Mouse (Mus musculus) thymus, postnatal 4 days (tissue): ENCODE results near the gene Zfp458.
A peak's percentile ranks its signal among the peaks of the same experiment; 100 is the strongest.
"Not testable (repeated sequence)": the region's sequence is repeated elsewhere in the genome, so short reads cannot be mapped to it uniquely, and the experiment has no call there.

ENCODE experiments used
- DNase-seq: peaks from one replicate; pipeline ENCODE4 v3.0.0; 2021

The Zfp458 gene

DNA sequence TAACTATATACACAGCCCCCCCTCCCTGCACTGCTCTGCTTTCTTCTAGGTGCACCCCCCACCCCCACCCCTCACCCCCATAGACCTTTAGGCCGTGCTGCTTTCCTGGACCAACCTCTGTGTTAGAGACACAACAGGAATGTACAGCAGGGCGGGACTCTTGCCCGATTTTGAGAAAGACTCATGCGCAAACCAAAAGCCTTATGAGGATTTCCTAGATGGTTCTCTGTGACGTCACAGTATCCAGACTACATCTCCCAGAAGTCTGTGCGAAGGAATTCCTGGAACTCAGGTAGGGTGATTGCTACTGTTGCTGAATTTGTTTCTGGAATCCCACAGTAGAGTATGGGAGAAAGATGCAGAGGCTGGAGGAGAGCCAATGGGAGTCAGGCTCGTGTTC, at the start of gene Zfp458:
Gene Zfp458 (minus strand): TSS at position 153 of the 400 bp plus-strand sequence.
- no peak for DNase-seq

DNA sequence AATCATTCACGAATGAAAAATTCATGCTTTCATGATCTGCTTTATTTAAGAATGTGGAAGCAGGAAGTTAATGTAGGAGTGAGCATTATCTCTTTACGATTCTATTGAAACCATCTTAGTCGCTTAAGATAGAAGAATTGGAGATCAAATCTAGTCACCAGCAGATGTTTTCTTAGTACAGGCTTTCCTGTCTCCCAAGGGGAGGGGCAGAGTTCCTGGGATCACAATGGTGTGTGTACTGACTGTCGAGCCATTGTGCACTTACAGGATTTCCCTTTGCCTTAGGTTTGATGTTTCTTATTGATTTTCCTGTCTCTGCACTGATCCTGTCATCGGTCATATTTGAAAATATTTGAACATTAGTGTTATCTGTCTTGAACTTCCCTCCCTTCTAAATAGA, 28.5 kb upstream of the Zfp458 start:
- DNase-seq = peak; percentile 10

DNA sequence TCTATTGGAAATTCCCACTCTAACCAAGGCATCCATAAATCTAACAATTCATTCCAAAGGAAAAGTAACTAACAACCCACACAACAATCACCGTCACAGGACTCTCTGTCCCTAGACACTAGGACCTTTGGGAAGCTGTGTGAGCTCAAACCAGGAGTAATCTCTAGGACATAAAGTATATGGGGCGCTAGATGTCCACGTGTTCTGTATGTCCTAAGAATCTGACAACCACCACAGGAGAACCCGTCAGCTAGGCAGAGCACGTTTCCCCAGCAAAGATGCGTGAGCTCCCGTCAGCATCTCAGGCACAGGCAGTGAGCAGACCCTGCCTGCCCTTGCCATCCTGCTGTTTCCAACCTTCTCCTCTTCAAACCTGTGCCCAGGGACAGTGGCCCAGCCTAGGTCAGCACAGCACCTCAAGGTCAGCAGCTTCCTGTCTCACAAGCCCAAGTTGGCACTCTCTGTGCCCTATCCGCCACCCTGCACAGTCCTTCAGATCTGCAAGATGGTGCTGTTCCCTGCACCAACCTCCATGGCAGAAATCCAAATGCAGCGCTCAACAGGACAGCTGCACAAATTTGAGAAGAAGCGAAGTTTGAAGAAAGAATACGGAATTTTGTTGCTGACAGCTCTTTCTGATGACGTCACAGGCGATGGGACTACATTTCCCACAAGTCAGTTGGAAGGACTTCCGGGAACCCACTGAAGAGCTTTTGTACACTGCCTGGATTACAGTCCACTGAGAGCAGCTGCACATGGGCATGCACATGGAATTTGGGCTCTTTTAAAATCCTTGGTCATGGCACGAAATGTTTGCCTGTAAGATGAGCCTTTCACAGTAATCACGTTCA, 27.8 kb upstream of the Zfp458 start, which contains the start of gene Zfp457:
Gene Zfp457 (minus strand): TSS at position 664 of the 851 bp plus-strand sequence.
- peak; percentile 87 for DNase-seq

DNA sequence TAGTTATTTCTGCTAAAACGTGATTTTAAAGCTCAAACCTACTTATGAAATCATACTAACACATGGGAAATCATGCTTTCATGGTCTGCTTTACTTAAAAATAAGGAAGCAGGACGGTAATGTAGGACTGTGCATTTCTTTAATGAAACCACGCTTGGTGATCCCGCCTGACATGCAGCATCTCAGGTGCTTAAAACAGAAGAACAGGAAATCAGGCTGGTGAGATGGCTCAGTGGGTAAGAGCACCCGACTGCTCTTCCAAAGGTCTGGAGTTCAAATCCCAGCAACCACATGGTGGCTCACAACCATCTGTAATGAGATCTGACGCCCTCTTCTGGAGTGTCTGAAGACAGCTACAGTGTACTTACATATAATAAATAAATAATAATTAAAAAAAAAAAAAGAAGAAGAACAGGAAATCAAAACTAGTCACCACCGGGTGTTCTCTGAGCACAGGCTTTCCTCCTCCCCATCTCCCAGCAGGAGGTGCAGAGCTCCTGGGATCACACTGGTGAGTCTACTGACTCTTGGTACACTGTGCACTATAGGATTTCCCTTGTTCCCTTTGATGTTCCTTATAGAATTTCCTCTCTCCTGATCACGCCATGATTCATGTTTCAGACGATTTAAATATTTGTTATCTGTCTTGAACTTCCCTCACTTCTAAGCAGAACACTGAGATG, 8.7 kb downstream of the Zfp458 start:
- DNase-seq = not testable (repeated sequence)

DNA sequence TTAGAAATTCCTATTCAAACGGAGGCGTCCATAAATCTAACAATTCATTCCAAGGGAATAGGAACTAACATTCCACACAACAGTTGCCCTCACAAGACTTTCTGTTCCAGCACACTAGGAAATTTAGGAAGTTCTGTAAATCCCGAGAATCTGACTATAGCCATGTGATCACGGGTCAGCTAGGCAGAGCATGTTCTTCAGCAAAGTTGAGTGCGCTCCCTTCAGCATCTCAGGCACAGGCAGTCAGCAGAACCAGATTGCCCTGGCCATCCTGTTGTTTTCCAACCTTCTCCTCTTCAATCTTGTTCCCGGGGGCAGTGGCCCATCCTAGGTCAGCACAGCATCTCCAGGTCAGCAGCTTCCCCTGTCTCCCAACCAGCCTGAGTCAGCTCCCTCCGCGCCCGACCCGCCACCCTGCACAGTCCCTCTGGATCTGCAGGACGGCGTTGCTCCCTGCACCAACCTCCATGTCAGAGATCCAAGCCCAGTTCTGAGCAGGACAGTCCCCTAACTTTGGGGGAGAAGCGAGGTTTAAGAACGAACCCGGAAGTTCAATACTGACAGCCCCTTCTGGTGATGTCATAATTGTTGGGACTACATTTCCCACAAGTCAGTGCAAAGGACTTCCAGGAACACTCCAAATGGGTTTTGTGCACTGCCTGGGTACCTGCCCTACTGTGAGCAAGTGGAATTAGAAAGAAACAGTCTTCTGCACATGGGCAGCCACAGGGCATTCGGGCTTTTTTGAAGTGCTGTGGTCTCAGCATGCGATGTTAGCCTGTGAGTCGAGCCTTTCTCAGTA, 9.5 kb downstream of the Zfp458 start:
- DNase-seq = peak; percentile 62

DNA sequence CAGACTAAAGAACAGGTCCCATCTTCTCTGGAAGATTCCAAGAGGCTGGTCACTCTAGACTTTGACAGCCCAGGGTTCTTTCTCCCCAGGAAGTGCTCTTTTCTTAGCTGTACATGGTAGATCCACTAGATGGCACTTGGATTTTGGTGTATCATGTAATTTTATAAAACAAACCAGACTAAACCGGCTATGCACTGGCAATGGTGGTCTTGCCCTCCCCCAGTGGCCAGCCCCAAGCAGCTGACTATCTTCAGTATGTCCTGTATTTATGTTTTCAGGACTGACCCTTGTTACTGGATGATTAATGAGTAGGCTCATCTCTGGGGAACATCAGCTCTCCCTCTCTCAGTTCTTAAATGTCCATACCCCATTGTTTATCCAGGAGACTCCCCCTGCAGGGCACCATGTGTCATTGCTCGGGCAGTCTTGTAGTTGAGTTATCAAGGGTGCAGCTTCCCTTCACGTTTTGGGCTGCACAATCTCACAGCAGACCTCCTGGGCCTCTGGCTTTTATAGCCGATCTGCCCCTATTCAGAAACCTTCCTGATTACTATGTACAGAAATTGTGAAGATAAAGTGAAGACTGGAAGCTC, 64.2 kb downstream of the Zfp458 start:
- peak; percentile 26 for DNase-seq
